8 mouse cellular contexts compared by ENCODE assay signal in the genomic region with DNA sequence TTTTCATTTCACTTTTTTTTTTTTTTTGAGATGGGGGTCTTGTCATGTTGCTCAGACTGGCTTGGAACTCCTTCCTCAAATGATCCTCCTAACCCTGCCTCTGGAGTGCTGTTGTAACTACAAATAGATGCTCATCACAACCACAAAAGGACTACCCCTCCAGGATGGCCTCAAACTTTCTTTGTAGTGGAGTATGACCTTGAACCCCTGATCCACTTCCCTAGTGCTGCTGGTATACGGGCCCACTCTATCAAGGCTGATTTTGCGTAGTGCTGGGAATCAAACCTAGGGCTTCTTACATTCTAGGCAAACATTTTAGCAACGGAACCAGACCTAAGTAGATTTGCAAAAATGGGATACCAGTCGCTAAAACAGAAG. TPM values are rescaled to one million over a fixed set of nuclear protein-coding genes. Genes with fewer than 3 reads are reported as not detected.
DNase-seq lines count a peak whose midpoint lies in the region; ATAC-seq and TF ChIP-seq lines count a peak whose summit lies in the region.

No protein-coding gene starts in this region.

- H3K36me3 ChIP-seq in hindbrain, embryonic 11.5 days (ENCODE audit: control insufficient read depth, insufficient read depth, low read length) = no peaks in the 10 kb centered on the region
- H3K36me3 ChIP-seq in midbrain, embryonic 11.5 days (ENCODE audit: control insufficient read depth, insufficient read depth, low read length) = no peaks in the 10 kb centered on the region

- H3K27ac ChIP-seq in left cerebral cortex, adult 2 months = no peak overlapping the region
- no peak overlapping the region for H3K27ac ChIP-seq in cortical plate, adult 2 months (ENCODE audit: insufficient read depth, low read length)
- no peak overlapping the region for H3K27ac ChIP-seq in hindbrain, embryonic 11.5 days (ENCODE audit: low read depth, low read length)
- no peak overlapping the region for H3K27ac ChIP-seq in midbrain, embryonic 11.5 days (ENCODE audit: low read depth, low read length)

- WGBS in hindbrain, embryonic 11.5 days = 13% methylated on average over 4 of the region's 4 CpGs
- WGBS in midbrain, embryonic 11.5 days = 16% methylated on average over 4 of the region's 4 CpGs

- no peak for DNase-seq in left cerebral cortex, adult 2 months (ENCODE audit: extremely low spot score in 1 of 2, low spot score in 2 of 2)
- DNase-seq in left cerebral cortex, postnatal 25 days (ENCODE audit: low spot score in 2 of 2) = no peak
- DNase-seq in hindbrain, embryonic 11.5 days (ENCODE audit: low spot score) = no peak
- peak; percentile 83 for DNase-seq in midbrain, embryonic 11.5 days (ENCODE audit: low spot score, missing footprints)
- no peak for DNase-seq in ovary, adult 18-20 months (ENCODE audit: low spot score)
- DNase-seq in urinary bladder, postnatal 4 days (ENCODE audit: low spot score in 2 of 2) = no peak
- no peak for DNase-seq in layer of hippocampus, adult 8-10 months (ENCODE audit: low spot score in 2 of 2)

- intact Hi-C loops in left cerebral cortex, adult 2 months (cut with DNase I) = no loop called here
- intact Hi-C loops in left cerebral cortex, postnatal 25 days (cut with DNase I) = loop anchor here (5.0 kb wide), 1 partner anchor 64 kb away; no protein-coding TSS in a partner anchor

- no peak for TF ChIP-seq CTCF in left cerebral cortex, adult 2 months (IDR thresholded peaks at IDR 0.05)
- TF ChIP-seq CTCF in cortical plate, adult 2 months (IDR thresholded peaks at IDR 0.05; ENCODE audit: extremely low read depth, insufficient read depth, low read length) = no peak

- peak overlapping the region; percentile 97 for H3K4me3 ChIP-seq in left cerebral cortex, adult 2 months
- H3K4me3 ChIP-seq in cortical plate, adult 2 months (ENCODE audit: insufficient read depth, low read length) = peak overlapping the region; percentile 95; the same call in 1 of the 2 replicates
- peak overlapping the region; percentile 82 for H3K4me3 ChIP-seq in hindbrain, embryonic 11.5 days (ENCODE audit: low read depth, low read length)
- peak overlapping the region; percentile 71 for H3K4me3 ChIP-seq in midbrain, embryonic 11.5 days (ENCODE audit: low read depth, low read length)

- no peak for ATAC-seq in hindbrain, embryonic 11.5 days (ENCODE audit: low FRiP score)
- no peak for ATAC-seq in midbrain, embryonic 11.5 days (ENCODE audit: low FRiP score)

- TF ChIP-seq POLR2A in cortical plate, adult 2 months (IDR thresholded peaks at IDR 0.05; ENCODE audit: extremely low read depth, insufficient read depth, low read length) = no peak

- no peaks in the 10 kb centered on the region for H3K9me3 ChIP-seq in hindbrain, embryonic 11.5 days (ENCODE audit: control insufficient read depth, low read length)
- H3K9me3 ChIP-seq in midbrain, embryonic 11.5 days (ENCODE audit: control insufficient read depth, low read length) = no peaks in the 10 kb centered on the region

- H3K4me2 ChIP-seq in hindbrain, embryonic 11.5 days (replicated peaks; ENCODE audit: low read depth, low read length) = peak overlapping the region; percentile 60
- peak overlapping the region; percentile 48 for H3K4me2 ChIP-seq in midbrain, embryonic 11.5 days

- H3K9ac ChIP-seq in hindbrain, embryonic 11.5 days (ENCODE audit: low read depth, low read length) = peak overlapping the region; percentile 50; the same call in 1 of the 2 replicates
- H3K9ac ChIP-seq in midbrain, embryonic 11.5 days (ENCODE audit: low read length) = no peak overlapping the region; the same call in 1 of the 2 replicates

- H3K27me3 ChIP-seq in hindbrain, embryonic 11.5 days (ENCODE audit: control insufficient read depth, insufficient read depth, low read length) = no peaks in the 10 kb centered on the region; the same call in 1 of the 2 replicates
- no peaks in the 10 kb centered on the region for H3K27me3 ChIP-seq in midbrain, embryonic 11.5 days (ENCODE audit: control insufficient read depth, insufficient read depth, low read length)

- peaks cover 1% of the 10 kb centered on the region; the same call in 1 of the 2 replicates for H3K4me1 ChIP-seq in cortical plate, adult 2 months (ENCODE audit: control insufficient read depth, insufficient read depth, low read length)
- no peaks in the 10 kb centered on the region; the same call in 1 of the 2 replicates for H3K4me1 ChIP-seq in hindbrain, embryonic 11.5 days (replicated peaks; ENCODE audit: control insufficient read depth, insufficient read depth, low read length)
- peaks cover 8% of the 10 kb centered on the region for H3K4me1 ChIP-seq in midbrain, embryonic 11.5 days (ENCODE audit: control insufficient read depth, insufficient read depth, low read length)

RNA-seq across cellular contexts. Expression of gene Vcl, which starts 0.9 kb away (rescaled TPM):
- total RNA-seq in left cerebral cortex, adult 2 months (2021) = 10 to 100 TPM; 23.7 to 25.0 TPM
- total RNA-seq in left cerebral cortex, postnatal 25 days (2021) = 10 to 100 TPM; 24.0 to 24.7 TPM
- 31.7 and 32.9 TPM in 2 replicates for polyA plus RNA-seq in cortical plate, adult 2 months (2012; rRNA removed)
- 34.6 and 36.2 TPM in 2 replicates for polyA plus RNA-seq in hindbrain, embryonic 11.5 days (2014; fragmentation: Nextera tagmentation; extraction: Ambion mirVana)
- 27.0 and 29.4 TPM in 2 replicates for polyA plus RNA-seq in midbrain, embryonic 11.5 days (2014; fragmentation: Nextera tagmentation; extraction: Ambion mirVana)
- 10 to 100 TPM; 27.6 to 36.3 (median 30.7) TPM for total RNA-seq in layer of hippocampus, adult 8-10 months (2022)
